Mouse (Mus musculus): Measurements from ENCODE around the gene Cyb561d1.
A peak's percentile ranks its signal among the peaks of the same experiment; 100 is the strongest.

Cyb561d1 gene

GRCm38 (mm10) chr3:108147386-108148235 is 53.4 kb downstream of the Cyb561d1 start:
- Histone ChIP-seq H3K4me3 (replicated peaks; ENCODE audit: low read length) (no peak overlapping the region), H3K4me1 (replicated peaks; ENCODE audit: low read depth, low read length) (peaks cover 45% of the 10 kb centered on the region), H3K27me3 (ENCODE audit: insufficient read depth, low read length) (0 out of 2 replicates have a peak, but pooled peaks cover 7% of the 10 kb centered on the region), H3K9me3 (ENCODE audit: low read length) (no peaks in the 10 kb centered on the region), H3K36me3 (ENCODE audit: insufficient read depth, low read length) (peaks cover 7% of the 10 kb centered on the region; the same call in 1 of the 2 replicates)
- no peak for TF ChIP-seq NANOG (IDR thresholded peaks at IDR 0.05; ENCODE audit: borderline replicate concordance, low read length)
- TF ChIP-seq CTCF (conservative IDR thresholded peaks at IDR 0.05; ENCODE audit: low read length): peak; percentile 74

DNA sequence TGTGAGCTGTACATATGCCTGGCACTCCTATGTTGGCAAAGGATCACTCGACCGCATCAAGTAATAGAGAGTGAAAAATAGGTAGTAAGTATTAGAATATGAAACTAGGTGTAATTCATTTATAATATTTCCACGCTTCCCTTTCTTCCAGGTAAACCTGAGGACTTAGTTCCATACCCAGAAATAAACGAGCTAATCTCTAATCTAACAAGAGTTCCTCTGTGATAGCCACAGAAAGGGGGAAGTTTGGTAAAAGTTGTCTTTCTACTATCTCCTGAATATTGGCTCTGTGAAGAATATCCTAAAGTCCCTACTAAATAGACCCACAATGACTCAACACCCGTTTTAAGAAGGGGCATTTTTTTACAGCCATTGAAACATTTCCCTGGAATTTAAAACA is 54.3 kb downstream of the Cyb561d1 start:
- H3K9me3 ChIP-seq (ENCODE audit: low read length): no peaks in the 10 kb centered on the region
- H3K4me3 ChIP-seq (replicated peaks; ENCODE audit: low read length): peak overlapping the region; percentile 98
- TF ChIP-seq CTCF (conservative IDR thresholded peaks at IDR 0.05; ENCODE audit: low read length) (no peak), NANOG (IDR thresholded peaks at IDR 0.05; ENCODE audit: borderline replicate concordance, low read length) (no peak), POU5F1 (IDR thresholded peaks at IDR 0.05; ENCODE audit: borderline replicate concordance, low read length) (no peak)
- H3K4me1 ChIP-seq (replicated peaks; ENCODE audit: low read depth, low read length): peaks cover 45% of the 10 kb centered on the region
- H3K36me3 ChIP-seq (ENCODE audit: insufficient read depth, low read length): peaks cover 7% of the 10 kb centered on the region; the same call in 1 of the 2 replicates
- H3K27me3 ChIP-seq (ENCODE audit: insufficient read depth, low read length): 0 out of 2 replicates have a peak, but pooled peaks cover 7% of the 10 kb centered on the region

Data from E14TG2a.4 (cell line).